Comparison of ENCODE assay signal across 9 mouse cellular contexts in the genomic region with DNA sequence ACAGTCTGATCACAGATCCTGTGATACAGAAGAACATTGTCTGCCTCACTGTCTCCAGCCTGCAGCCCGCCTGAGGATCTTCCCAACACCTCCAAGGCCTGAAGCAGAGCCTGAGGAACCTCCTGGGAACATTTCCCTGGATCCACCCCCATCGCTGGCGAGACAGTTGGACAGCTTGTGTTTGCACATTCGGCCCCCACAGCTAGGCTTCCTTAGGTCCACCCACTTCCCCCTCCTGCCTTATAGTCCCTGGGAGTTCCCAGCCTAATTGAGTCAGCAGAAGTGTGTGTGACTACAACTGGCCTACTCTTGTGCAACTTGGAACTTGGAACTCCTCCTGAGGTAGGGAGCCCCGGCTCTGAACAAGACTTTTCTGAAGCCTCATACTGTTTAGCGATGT. TPM values are rescaled to one million over a fixed set of nuclear protein-coding genes. Genes with fewer than 3 reads are reported as not detected.
DNase-seq lines count a peak whose midpoint lies in the region; ATAC-seq and TF ChIP-seq lines count a peak whose summit lies in the region.
"Had no signal": no experiment of that assay in that cellular context is flagged by ENCODE, and none has a peak within 500 bp of the region (broad histone marks: within the 10 kb centered on the region; RNA-seq: fewer than 3 reads in every experiment).

No protein-coding gene starts in this region.

- TF ChIP-seq POLR2A in myocyte (IDR thresholded peaks at IDR 0.05; ENCODE audit: insufficient read length, low read depth), result no peak

- WGBS in kidney, embryonic 14.5 days, result 54% methylated on average over 6 of the region's 6 CpGs

- H3K9me3 ChIP-seq in kidney, embryonic 14.5 days (ENCODE audit: control insufficient read depth, low read length), result no peaks in the 10 kb centered on the region
- H3K9me3 ChIP-seq: G1E had no signal

- ATAC-seq in kidney, embryonic 14.5 days (ENCODE audit: low FRiP score, low TSS enrichment), result no peak
- ATAC-seq in granulocyte monocyte progenitor cell, adult 5-6 weeks (replicated peaks; ENCODE audit: poor library complexity, severe bottlenecking), result peak; percentile 82

- H3K9ac ChIP-seq in kidney, embryonic 14.5 days (ENCODE audit: low read depth, low read length), result no peak overlapping the region

- H3K27ac ChIP-seq in kidney, embryonic 14.5 days (ENCODE audit: low read depth, low read length), result no peak overlapping the region

- no peaks in the 10 kb centered on the region for H3K27me3 ChIP-seq in kidney, embryonic 14.5 days (ENCODE audit: control insufficient read depth, insufficient read depth, low read length)
- H3K27me3 ChIP-seq in myocyte (ENCODE audit: control insufficient read depth, insufficient read depth, insufficient read length), result no peaks in the 10 kb centered on the region

- H3K36me3 ChIP-seq in kidney, embryonic 14.5 days (ENCODE audit: control insufficient read depth, insufficient read depth, low read length), result no peaks in the 10 kb centered on the region
- H3K36me3 ChIP-seq in myocyte (ENCODE audit: control insufficient read depth, insufficient read depth), result no peaks in the 10 kb centered on the region
- H3K36me3 ChIP-seq: G1E had no signal

- no peak overlapping the region for H3K4me2 ChIP-seq in kidney, embryonic 14.5 days (replicated peaks; ENCODE audit: low read depth, low read length)
- H3K4me2 ChIP-seq in myocyte (ENCODE audit: low read depth), result peak overlapping the region; percentile 28

- no peaks in the 10 kb centered on the region for H3K4me1 ChIP-seq in kidney, embryonic 14.5 days (ENCODE audit: control insufficient read depth, insufficient read depth, low read length)

- H3K79me2 ChIP-seq in myocyte (ENCODE audit: control insufficient read depth, insufficient read depth), result no peaks in the 10 kb centered on the region

- no peak overlapping the region for H3K4me3 ChIP-seq in kidney, embryonic 14.5 days (ENCODE audit: low read length)
- no peak overlapping the region for H3K4me3 ChIP-seq in myocyte

- H3ac ChIP-seq in myocyte (ENCODE audit: control insufficient read depth, insufficient read length), result no peak overlapping the region

- peak; percentile 40 for DNase-seq in kidney, postnatal 10 days
- peak; percentile 34 to 92 for DNase-seq in left cerebral cortex, adult 8-10 months (ENCODE audit: low spot score in 2 of 2)
- DNase-seq in retina, postnatal 1 day, result no peak
- DNase-seq in adrenal gland, adult 8-10 months, result no peak
- no peak for DNase-seq in cerebellum, adult 8-10 months

TF ChIP-seq in myocyte, 11 proteins besides CTCF, POLR2A, EP300 and RAD21:
- TF ChIP-seq MYOD1 (IDR thresholded peaks at IDR 0.05; ENCODE audit: control insufficient read depth in 1 of 3, insufficient read length in 2 of 3, low read depth in 2 of 3), result no peak
- no peak for TF ChIP-seq POLR2AphosphoS2 (IDR thresholded peaks at IDR 0.05; ENCODE audit: insufficient read length, low read depth)
- no peak for TF ChIP-seq MAX (IDR thresholded peaks at IDR 0.05; ENCODE audit: low read depth)
- no peak for TF ChIP-seq E2F4 (IDR thresholded peaks at IDR 0.05; ENCODE audit: insufficient read depth)
- no peak for TF ChIP-seq TCF12 (IDR thresholded peaks at IDR 0.05; ENCODE audit: insufficient read depth, poor library complexity, severe bottlenecking)
- peak; percentile 67 for TF ChIP-seq CEBPB (IDR thresholded peaks at IDR 0.05; ENCODE audit: insufficient read depth, poor library complexity, severe bottlenecking)
- TF ChIP-seq USF1 (IDR thresholded peaks at IDR 0.05; ENCODE audit: low read depth), result no peak
TF ChIP-seq in myocyte: peak in this region for 1.

RNA-seq across cellular contexts. Expression of a gene that starts 12.5 kb away (rescaled TPM):
- polyA plus RNA-seq in kidney, embryonic 14.5 days (2014; fragmentation: Nextera tagmentation; extraction: Ambion mirVana), result 2.0 and 2.4 TPM in 2 replicates
- total RNA-seq in granulocyte monocyte progenitor cell, adult 5-6 weeks (2014; fragmentation: Nextera tagmentation), result not detected in 2 replicates
- not detected in 2 replicates for total RNA-seq in granulocyte monocyte progenitor cell, adult 5-6 weeks (2017)
- under 1 TPM in 1 of 4 experiments, not detected in 3; 0.17 TPM for total RNA-seq in left cerebral cortex, adult 8-10 months (2022)
- polyA plus RNA-seq in myocyte (2012; fragmentation: generic; extraction: Trizol), result 0.05 TPM
- 1 to 10 TPM in 3 of 4 experiments, under 1 TPM in 1; 0.87 to 4.0 (median 2.3) TPM for total RNA-seq in adrenal gland, adult 8-10 months (2022)
- total RNA-seq: G1E had no signal
- polyA plus RNA-seq: G1E had no signal

RNA-seq across cellular contexts. Expression of a gene that starts 26.4 kb away (rescaled TPM):
- 65.3 and 79.1 TPM in 2 replicates for polyA plus RNA-seq in kidney, embryonic 14.5 days (2014; fragmentation: Nextera tagmentation; extraction: Ambion mirVana)
- total RNA-seq in granulocyte monocyte progenitor cell, adult 5-6 weeks (2014; fragmentation: Nextera tagmentation), result 20.6 and 21.3 TPM in 2 replicates
- total RNA-seq in granulocyte monocyte progenitor cell, adult 5-6 weeks (2017), result 20.5 and 26.2 TPM in 2 replicates
- total RNA-seq in left cerebral cortex, adult 8-10 months (2022), result 10 to 100 TPM; 21.2 to 25.8 (median 24.0) TPM
- polyA plus RNA-seq in myocyte (2012; fragmentation: generic; extraction: Trizol), result 43.8 TPM
- 100 to 1,000 TPM; 121 to 174 (median 163) TPM for total RNA-seq in adrenal gland, adult 8-10 months (2022)

RNA-seq across cellular contexts. Expression of a gene that starts 31.5 kb away (rescaled TPM):
- 236 and 265 TPM in 2 replicates for polyA plus RNA-seq in kidney, embryonic 14.5 days (2014; fragmentation: Nextera tagmentation; extraction: Ambion mirVana)
- 64.7 and 75.8 TPM in 2 replicates for total RNA-seq in granulocyte monocyte progenitor cell, adult 5-6 weeks (2014; fragmentation: Nextera tagmentation)
- 23.1 and 23.4 TPM in 2 replicates for total RNA-seq in granulocyte monocyte progenitor cell, adult 5-6 weeks (2017)
- total RNA-seq in left cerebral cortex, adult 8-10 months (2022), result 10 to 100 TPM; 71.6 to 75.9 (median 74.1) TPM
- 237 TPM for polyA plus RNA-seq in myocyte (2012; fragmentation: generic; extraction: Trizol)
- 10 to 100 TPM; 62.9 to 67.8 (median 65.3) TPM for total RNA-seq in adrenal gland, adult 8-10 months (2022)

RNA-seq across cellular contexts. Expression of a gene that starts 32.9 kb away (rescaled TPM):
- 0.58 and 0.89 TPM in 2 replicates for polyA plus RNA-seq in kidney, embryonic 14.5 days (2014; fragmentation: Nextera tagmentation; extraction: Ambion mirVana)
- total RNA-seq in granulocyte monocyte progenitor cell, adult 5-6 weeks (2014; fragmentation: Nextera tagmentation), result not detected in 2 replicates
- not detected in 2 replicates for total RNA-seq in granulocyte monocyte progenitor cell, adult 5-6 weeks (2017)
- not detected for total RNA-seq in left cerebral cortex, adult 8-10 months (2022)
- polyA plus RNA-seq in myocyte (2012; fragmentation: generic; extraction: Trizol), result 1.0 TPM
- total RNA-seq in adrenal gland, adult 8-10 months (2022), result 1 to 10 TPM in 3 of 4 experiments, under 1 TPM in 1; 0.78 to 2.8 (median 1.2) TPM
- total RNA-seq: G1E had no signal
- polyA plus RNA-seq: G1E had no signal

RNA-seq across cellular contexts. Expression of a gene that starts 33.6 kb away (rescaled TPM):
- polyA plus RNA-seq in kidney, embryonic 14.5 days (2014; fragmentation: Nextera tagmentation; extraction: Ambion mirVana), result 176 and 218 TPM in 2 replicates
- total RNA-seq in granulocyte monocyte progenitor cell, adult 5-6 weeks (2014; fragmentation: Nextera tagmentation), result 113 and 121 TPM in 2 replicates
- total RNA-seq in granulocyte monocyte progenitor cell, adult 5-6 weeks (2017), result 131 and 159 TPM in 2 replicates
- 10 to 100 TPM; 63.2 to 67.7 (median 64.4) TPM for total RNA-seq in left cerebral cortex, adult 8-10 months (2022)
- polyA plus RNA-seq in myocyte (2012; fragmentation: generic; extraction: Trizol), result 218 TPM
- 10 to 100 TPM; 77.6 to 95.8 (median 90.1) TPM for total RNA-seq in adrenal gland, adult 8-10 months (2022)

Comparison
In these comparisons a context has a peak if more than half of its experiments do, and no peak if none do; other contexts are left out.
1. DNase-seq: peak in kidney, postnatal 10 days (single experiment) and left cerebral cortex, adult 8-10 months (2 of 2); none in retina, postnatal 1 day (single experiment), adrenal gland, adult 8-10 months (single experiment) and cerebellum, adult 8-10 months (single experiment).
2. RNA of a gene that starts 26.4 kb away (total RNA-seq): 121 to 174 TPM in adrenal gland, adult 8-10 months; 21.2 to 25.8 TPM in left cerebral cortex, adult 8-10 months and 20.5 to 26.2 TPM in granulocyte monocyte progenitor cell, adult 5-6 weeks; every median in the first group is over 4 times any median in the second.